Mouse (Mus musculus) urinary bladder, adult 2 months (tissue): ENCODE measurements around the gene Gm2163. TPM values are rescaled to one million over a fixed set of nuclear protein-coding genes. Genes with fewer than 3 reads are reported as not detected.
"Not testable (repeated sequence)": the region's sequence is repeated elsewhere in the genome, so short reads cannot be mapped to it uniquely, and the experiment has no call there.

Experiments used
- DNase-seq: peaks from one replicate; pipeline ENCODE4 v3.0.0; 2022; ENCODE audit warnings: low spot score
- polyA plus RNA-seq: library from polyadenylated mRNA; depleted of rRNA; stranded (reverse); fragments of >200 nt; gene quantifications from 2 replicates; pipeline ENCODE4 v1.2.3, GENCODE M21; 2012; rRNA removed

Gm2163 gene
- polyA plus RNA-seq, result 0.21 and 0.27 TPM in 2 replicates

DNA sequence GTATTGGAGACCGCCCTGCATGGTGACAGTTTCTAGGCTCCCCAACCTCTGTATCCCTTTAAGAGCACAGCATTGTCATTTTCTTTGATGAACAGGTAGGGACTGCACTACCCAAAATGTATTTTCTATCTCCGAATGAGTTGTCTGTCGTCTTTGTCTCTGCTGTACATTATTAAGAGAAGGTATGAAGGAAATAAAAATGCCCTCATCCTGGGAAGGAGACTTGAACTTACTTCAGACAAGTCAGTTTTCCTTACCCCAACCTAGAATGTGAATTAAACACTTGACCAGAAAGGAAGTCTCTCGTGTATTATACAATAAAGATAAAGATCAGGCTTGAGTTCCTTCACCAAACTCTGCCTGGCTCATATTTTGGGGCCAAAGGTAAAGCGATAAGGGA, at the start of gene Gm2163:
Gene Gm2163, plus strand, starts transcription at position 301 of the 400 bp plus-strand sequence.
- not testable (repeated sequence) for DNase-seq

DNA sequence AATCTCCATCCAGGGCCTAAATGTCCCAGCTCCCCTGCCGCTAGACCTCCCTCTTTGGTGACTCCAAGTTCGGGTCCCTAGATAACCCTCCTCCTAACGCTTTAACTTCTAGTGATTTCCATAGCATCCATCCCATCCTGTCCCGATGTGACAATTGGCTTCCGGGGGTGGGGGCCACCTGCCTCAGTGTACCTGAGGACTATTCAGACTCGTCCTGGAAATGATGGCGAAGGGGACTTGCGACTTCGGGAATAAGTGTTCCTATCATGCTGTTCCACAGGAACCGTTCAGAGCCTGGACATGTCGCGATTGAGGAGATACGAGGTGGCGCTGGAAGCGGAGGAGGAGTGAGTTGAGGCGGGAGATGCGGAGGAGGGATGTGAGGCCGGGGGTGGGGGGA, 27.5 kb upstream of the Gm2163 start, which contains the start of gene Gm21586:
Gene Gm21586, plus strand, starts transcription at position 301 of the 400 bp plus-strand sequence.
- DNase-seq, result not testable (repeated sequence)

DNA sequence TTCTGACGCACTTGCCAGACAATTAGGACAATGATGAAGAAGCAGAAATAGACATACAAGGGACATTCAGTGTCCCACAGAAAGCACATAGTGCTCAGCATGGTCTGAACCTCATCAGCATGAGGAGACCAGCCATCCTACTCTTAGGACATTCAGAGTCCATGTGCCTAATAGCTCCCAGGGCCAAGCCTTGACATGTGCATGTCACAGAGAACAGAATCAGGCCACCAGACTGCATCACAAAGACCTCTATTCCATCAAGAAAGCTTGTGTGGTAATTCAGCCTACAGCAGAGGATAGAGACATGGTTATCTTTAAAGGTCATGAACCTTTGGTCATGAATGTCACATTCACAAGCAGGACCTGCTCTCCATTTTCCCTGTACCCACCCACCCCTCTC, 61.5 kb downstream of the Gm2163 start, which contains the start of gene Fam205a2:
Gene Fam205a2, minus strand, starts transcription at position 101 of the 400 bp plus-strand sequence.
- DNase-seq, result not testable (repeated sequence)

DNA sequence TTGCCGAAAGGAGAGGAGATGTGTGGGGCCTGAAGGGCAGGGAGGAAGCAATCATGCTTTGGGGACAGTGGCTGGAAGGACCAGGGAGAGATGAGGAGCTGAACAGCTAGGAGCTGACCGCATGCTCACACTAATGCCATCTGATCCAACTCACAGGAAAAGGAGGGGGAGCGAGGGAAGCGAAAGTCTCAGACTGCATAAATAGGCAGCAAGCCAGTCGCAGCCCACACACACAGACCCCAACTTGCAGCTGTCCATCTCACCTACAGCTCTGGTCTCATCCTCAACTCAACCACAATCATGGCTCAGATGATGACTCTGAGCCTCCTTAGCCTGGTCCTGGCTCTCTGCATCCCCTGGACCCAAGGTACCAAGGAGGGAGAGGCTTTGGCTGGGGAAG, 145.3 kb downstream of the Gm2163 start, which contains the start of gene Gm10591:
Gene Gm10591, plus strand, starts transcription at position 301 of the 400 bp plus-strand sequence.
- not testable (repeated sequence) for DNase-seq

DNA sequence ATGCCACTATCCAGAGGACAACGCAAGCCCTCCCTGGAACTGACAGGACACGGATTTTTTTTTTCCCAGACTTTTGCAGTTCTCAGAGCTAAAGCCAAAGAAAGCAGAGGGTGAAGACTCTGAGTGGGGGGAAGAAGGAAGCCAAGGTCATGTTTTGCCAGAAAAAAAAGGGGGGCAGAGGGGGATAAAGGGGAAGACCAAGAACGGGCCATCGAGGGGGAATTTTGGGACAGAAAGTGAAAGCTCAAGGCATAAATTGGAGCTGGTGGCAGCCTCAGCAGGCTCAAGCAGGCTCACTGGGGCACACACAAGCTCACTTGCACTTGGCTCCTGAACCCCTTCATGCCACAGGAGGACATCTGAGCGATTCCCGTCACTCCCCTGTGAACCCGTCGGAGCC, 162.9 kb downstream of the Gm2163 start, which contains the start of gene Gm2564:
Gene Gm2564, plus strand, starts transcription at position 301 of the 400 bp plus-strand sequence.
- DNase-seq, result not testable (repeated sequence)

Other genes with a start within 250 kb of the Gm2163 start
- gene Gm10600, start 226.1 kb upstream of the Gm2163 start, polyA plus RNA-seq, result not detected in 2 replicates
- not detected in 2 replicates for gene Ccl21b, start 211.0 kb upstream of the Gm2163 start, polyA plus RNA-seq
- gene Gm21953, start 172.5 kb upstream of the Gm2163 start, polyA plus RNA-seq, result not detected in 2 replicates
- gene Fam205a3, start 148.4 kb upstream of the Gm2163 start, polyA plus RNA-seq, result 0.03 TPM in 1 of 2 replicates, not detected in the other
- not detected in 2 replicates for gene Gm21586, start 27.4 kb upstream of the Gm2163 start, polyA plus RNA-seq
- gene Fam205a2, start 61.4 kb downstream of the Gm2163 start, polyA plus RNA-seq, result 0.03 TPM in 1 of 2 replicates, not detected in the other
- not detected in 2 replicates for gene Gm10591, start 145.4 kb downstream of the Gm2163 start, polyA plus RNA-seq
- 1.9 and 2.4 TPM in 2 replicates for gene Gm2564, start 163.0 kb downstream of the Gm2163 start, polyA plus RNA-seq
- not detected in 2 replicates for gene Ccl27b, start 188.5 kb downstream of the Gm2163 start, polyA plus RNA-seq
- gene Il11ra2, start 195.1 kb downstream of the Gm2163 start, polyA plus RNA-seq, result 0.29 and 0.44 TPM in 2 replicates